In the genomic region with DNA sequence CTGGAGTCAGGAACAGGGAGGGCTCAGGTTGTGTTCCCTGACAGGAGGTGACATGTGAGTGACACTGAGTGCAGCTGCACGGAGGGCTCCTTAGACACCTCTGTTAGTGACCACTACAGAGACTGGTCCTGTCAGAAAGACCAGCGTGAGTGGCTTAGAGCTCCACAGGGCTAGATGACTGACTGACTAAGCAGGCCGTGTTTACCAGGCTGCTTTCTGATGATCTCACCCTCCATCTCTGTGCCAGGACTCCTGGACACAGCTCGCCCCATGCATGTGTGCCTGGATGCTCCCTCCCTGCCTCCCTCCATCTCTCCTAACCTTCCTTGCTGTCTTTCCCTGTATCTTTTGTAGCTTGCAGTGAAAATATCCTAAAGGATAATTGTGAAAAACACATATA, we compare ENCODE assay signal across 10 mouse cellular contexts. TPM values are rescaled to one million over a fixed set of nuclear protein-coding genes. Genes with fewer than 3 reads are reported as not detected.
A peak's percentile ranks its signal among the peaks of the same experiment; 100 is the strongest.
DNase-seq lines count a peak whose midpoint lies in the region; ATAC-seq and TF ChIP-seq lines count a peak whose summit lies in the region.
"Had no signal": no experiment of that assay in that cellular context is flagged by ENCODE, and none has a peak within 500 bp of the region (broad histone marks: within the 10 kb centered on the region; RNA-seq: fewer than 3 reads in every experiment).

No protein-coding gene starts in this region.

- H3K36me3 ChIP-seq in heart, postnatal 0 days (replicated peaks; ENCODE audit: control insufficient read depth, insufficient read depth, low read length): no peaks in the 10 kb centered on the region
- H3K36me3 ChIP-seq in midbrain, embryonic 10.5 days: no peaks in the 10 kb centered on the region
- H3K36me3 ChIP-seq: intestine, embryonic 15.5 days had no signal

- H3K27me3 ChIP-seq in heart, postnatal 0 days (ENCODE audit: control insufficient read depth, insufficient read depth, low read length): no peaks in the 10 kb centered on the region
- H3K27me3 ChIP-seq in midbrain, embryonic 10.5 days (ENCODE audit: low read depth, poor library complexity, severe bottlenecking): no peaks in the 10 kb centered on the region
- H3K27me3 ChIP-seq: intestine, embryonic 15.5 days; limb, embryonic 15.5 days had no signal

- TF ChIP-seq CTCF in layer of hippocampus, adult 2 months (conservative IDR thresholded peaks at IDR 0.05): no peak
- no peak for TF ChIP-seq CTCF in heart, postnatal 0 days (IDR thresholded peaks at IDR 0.05; ENCODE audit: low read depth)

- TF ChIP-seq EP300 in heart, postnatal 0 days (IDR thresholded peaks at IDR 0.05; ENCODE audit: low read depth): no peak

- H3K4me2 ChIP-seq in heart, postnatal 0 days (ENCODE audit: low read depth, low read length): no peak overlapping the region
- H3K4me2 ChIP-seq: intestine, embryonic 15.5 days; limb, embryonic 15.5 days had no signal

- DNase-seq in layer of hippocampus, adult 2 months (ENCODE audit: low spot score in 2 of 2): peak in 1 of 2 experiments; percentile 48
- DNase-seq in layer of hippocampus, adult 9-10 months (ENCODE audit: low spot score): no peak
- DNase-seq in adrenal gland, postnatal 10 days: peak; percentile 41
- peak; percentile 76 to 82 for DNase-seq in cerebellum, postnatal 14 days
- peak; percentile 24 for DNase-seq in heart, postnatal 0 days (ENCODE audit: low spot score)
- DNase-seq in thymus, postnatal 10 days (ENCODE audit: low spot score in 2 of 2): no peak
- DNase-seq in ovary, adult 18-20 months (ENCODE audit: low spot score): no peak
- no peak for DNase-seq in midbrain, embryonic 10.5 days (ENCODE audit: low spot score)

- H3K9me3 ChIP-seq in heart, postnatal 0 days (replicated peaks; ENCODE audit: control insufficient read depth, low read length): no peaks in the 10 kb centered on the region
- no peaks in the 10 kb centered on the region for H3K9me3 ChIP-seq in midbrain, embryonic 10.5 days (replicated peaks)
- H3K9me3 ChIP-seq: intestine, embryonic 15.5 days; limb, embryonic 15.5 days had no signal

- no peak overlapping the region for H3K4me3 ChIP-seq in layer of hippocampus, adult 2 months
- H3K4me3 ChIP-seq in heart, postnatal 0 days (ENCODE audit: low read depth, low read length): no peak overlapping the region
- no peak overlapping the region for H3K4me3 ChIP-seq in midbrain, embryonic 10.5 days
- H3K4me3 ChIP-seq: intestine, embryonic 15.5 days; limb, embryonic 15.5 days had no signal

- H3K27ac ChIP-seq in layer of hippocampus, adult 2 months: peak overlapping the region; percentile 84
- H3K27ac ChIP-seq in heart, postnatal 0 days (ENCODE audit: low read depth): peak overlapping the region; percentile 34; the same call in 1 of the 2 replicates
- no peak overlapping the region for H3K27ac ChIP-seq in midbrain, embryonic 10.5 days (replicated peaks)
- H3K27ac ChIP-seq: intestine, embryonic 15.5 days; limb, embryonic 15.5 days had no signal

- peak; percentile 51 for ATAC-seq in heart, postnatal 0 days (ENCODE audit: insufficient read depth, low read depth)
- ATAC-seq: intestine, embryonic 15.5 days had no signal

- no peak overlapping the region for H3K9ac ChIP-seq in heart, postnatal 0 days (replicated peaks; ENCODE audit: low read depth, low read length)
- H3K9ac ChIP-seq: intestine, embryonic 15.5 days; limb, embryonic 15.5 days had no signal

- H3K4me1 ChIP-seq in heart, postnatal 0 days (ENCODE audit: control insufficient read depth, insufficient read depth): peaks cover 6% of the 10 kb centered on the region; the same call in 1 of the 2 replicates
- no peaks in the 10 kb centered on the region for H3K4me1 ChIP-seq in midbrain, embryonic 10.5 days
- H3K4me1 ChIP-seq: intestine, embryonic 15.5 days; limb, embryonic 15.5 days had no signal

- WGBS in heart, postnatal 0 days: 25% methylated on average over 4 of the region's 4 CpGs
- 89% methylated on average over 4 of the region's 4 CpGs for WGBS in midbrain, embryonic 10.5 days

RNA-seq across cellular contexts. Expression of gene Hbp1, which starts 36.7 kb away (rescaled TPM):
- 10 to 100 TPM; 26.4 to 28.8 TPM for total RNA-seq in layer of hippocampus, adult 2 months (2021)
- 100 to 1,000 TPM; 106 to 116 TPM for total RNA-seq in adrenal gland, postnatal 10 days (2021)
- total RNA-seq in heart, postnatal 0 days (2014; rRNA removed; ENCODE audit: low replicate concordance): 153 and 187 TPM in 2 replicates
- 97.9 and 127 TPM in 2 replicates for polyA plus RNA-seq in heart, postnatal 0 days (2015; fragmentation: Nextera tagmentation; extraction: Ambion mirVana)
- polyA plus RNA-seq in midbrain, embryonic 10.5 days (2016; fragmentation: Nextera tagmentation; extraction: Ambion mirVana): 78.2 and 88.1 TPM in 2 replicates

Comparison
In these comparisons a context has a peak if more than half of its experiments do, and no peak if none do; other contexts are left out.
1. DNase-seq: peak in adrenal gland, postnatal 10 days (single experiment), cerebellum, postnatal 14 days (2 of 2) and heart, postnatal 0 days (single experiment); none in layer of hippocampus, adult 9-10 months (single experiment), thymus, postnatal 10 days (0 of 2), ovary, adult 18-20 months (single experiment) and midbrain, embryonic 10.5 days (single experiment).